Mouse (Mus musculus) bone marrow, adult 2 months (tissue): ENCODE data around the gene Gabrg3. TPM values are rescaled to one million over a fixed set of nuclear protein-coding genes. Genes with fewer than 3 reads are reported as not detected.

Source experiments
- H3K27ac ChIP-seq: fragments of 200-500 bp; 2 replicates; pipeline ENCODE4 v1.5.1; 2012; ENCODE audit warnings: low read depth, mild to moderate bottlenecking, control low read depth, inconsistent platforms, low read length; ENCODE audit not compliant: control insufficient read depth, poor library complexity, insufficient read depth
- H3K4me1 ChIP-seq: fragments of 200-500 bp; 2 replicates; pipeline ENCODE4 v1.6.1; 2011; ENCODE audit warnings: low read length; ENCODE audit not compliant: control insufficient read depth, insufficient read depth
- H3K4me3 ChIP-seq: fragments of 200-500 bp; replicated peaks from 2 replicates; pipeline ENCODE3; 2011; ENCODE audit warnings: mild to moderate bottlenecking, low read depth, low read length, control low read depth; ENCODE audit not compliant: control insufficient read depth
- CTCF ChIP-seq: fragments of 200-500 bp; IDR thresholded peaks from 2 replicates; pipeline ENCODE4 v1.5.1; 2011; ENCODE audit warnings: low read length, control low read depth; ENCODE audit not compliant: control insufficient read depth, insufficient read depth
- POLR2A ChIP-seq: fragments of 200-500 bp; IDR thresholded peaks from 2 replicates; pipeline ENCODE4 v1.6.1; 2011; ENCODE audit warnings: low read depth, mild to moderate bottlenecking, control low read depth, low read length, borderline replicate concordance; ENCODE audit not compliant: control insufficient read depth
- WGBS: fragments of 180-500 bp; shearing (Covaris S2); methylation state at CpG from one replicate; pipeline ENCODE4 v1.1.7; 2018; 5-methylcytosine and 5-hydroxymethylcytosine counted together
- polyA plus RNA-seq: library from polyadenylated mRNA; stranded (reverse); fragments of >200 nt; gene quantifications from 2 replicates; pipeline ENCODE4 v1.2.4, GENCODE M21; 2011; ENCODE audit warnings: low replicate concordance; ENCODE audit not compliant: missing spikeins, insufficient read depth, insufficient read length

Gabrg3 gene
- polyA plus RNA-seq, 1 experiment = not detected

DNA sequence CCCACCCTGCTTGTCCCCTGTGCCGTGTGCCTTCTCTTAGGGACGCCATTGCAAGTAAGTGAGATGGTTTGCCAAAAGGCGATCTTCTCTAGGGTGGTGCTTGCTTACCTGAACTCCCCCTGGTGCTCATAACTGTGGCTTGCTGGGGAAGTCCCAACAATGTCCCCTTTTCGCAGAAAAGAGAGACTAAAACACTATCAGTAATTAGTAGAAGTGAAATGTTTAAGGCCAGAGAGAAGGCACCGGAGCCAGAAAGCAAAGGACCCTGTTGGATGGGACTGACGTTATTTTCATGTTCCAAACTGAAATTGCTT is 310 bp upstream of the Gabrg3 start:
- Histone ChIP-seq H3K4me1 (no peaks in the 10 kb centered on the region), H3K4me3 (no peak overlapping the region), H3K27ac (no peak overlapping the region)
- no peak for TF ChIP-seq CTCF
- WGBS = 23% methylated on average over 6 of the region's 6 CpGs

GRCm38 (mm10) chr7:57384112-57384511 is 2.9 kb downstream of the Gabrg3 start:
- WGBS = 34% methylated on average over 4 of the region's 4 CpGs
- no peak overlapping the region for H3K27ac ChIP-seq
- H3K4me1 ChIP-seq = no peaks in the 10 kb centered on the region
- H3K4me3 ChIP-seq = no peak overlapping the region
- TF ChIP-seq CTCF (no peak), POLR2A (no peak)

DNA sequence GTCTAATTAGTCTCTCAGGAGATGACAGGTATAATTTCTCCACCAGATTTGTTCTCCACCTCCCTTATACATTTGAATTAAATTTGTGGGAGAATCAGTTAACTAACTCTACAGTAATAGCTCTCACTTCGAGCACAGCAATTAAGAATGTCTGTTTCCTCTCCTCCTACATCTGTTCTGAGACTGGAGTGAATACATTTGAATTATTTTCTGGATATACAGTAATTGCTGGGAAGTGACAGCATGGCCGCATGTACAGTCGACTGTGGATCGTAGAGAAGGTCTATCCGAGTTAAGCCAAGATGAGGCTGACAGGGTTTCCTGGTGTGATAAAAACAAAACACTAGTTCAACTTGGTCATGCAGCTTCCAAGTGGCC is 21.0 kb downstream of the Gabrg3 start:
- WGBS = 74% methylated on average over 5 of the region's 5 CpGs
- no peak for TF ChIP-seq POLR2A
- TF ChIP-seq CTCF = no peak
- no peak overlapping the region for H3K4me3 ChIP-seq
- no peak overlapping the region for H3K27ac ChIP-seq
- H3K4me1 ChIP-seq = no peaks in the 10 kb centered on the region

GRCm38 (mm10) chr7:57365134-57366012 is 21.6 kb downstream of the Gabrg3 start:
- no peak overlapping the region for H3K27ac ChIP-seq
- 73% methylated on average over 5 of the region's 5 CpGs for WGBS
- no peak for TF ChIP-seq CTCF
- H3K4me3 ChIP-seq = no peak overlapping the region
- H3K4me1 ChIP-seq = no peaks in the 10 kb centered on the region

- H3K27ac ChIP-seq = no peak overlapping the region
These were observed 23.2 kb downstream of the Gabrg3 start for GRCm38 (mm10) chr7:57363812-57364211.

DNA sequence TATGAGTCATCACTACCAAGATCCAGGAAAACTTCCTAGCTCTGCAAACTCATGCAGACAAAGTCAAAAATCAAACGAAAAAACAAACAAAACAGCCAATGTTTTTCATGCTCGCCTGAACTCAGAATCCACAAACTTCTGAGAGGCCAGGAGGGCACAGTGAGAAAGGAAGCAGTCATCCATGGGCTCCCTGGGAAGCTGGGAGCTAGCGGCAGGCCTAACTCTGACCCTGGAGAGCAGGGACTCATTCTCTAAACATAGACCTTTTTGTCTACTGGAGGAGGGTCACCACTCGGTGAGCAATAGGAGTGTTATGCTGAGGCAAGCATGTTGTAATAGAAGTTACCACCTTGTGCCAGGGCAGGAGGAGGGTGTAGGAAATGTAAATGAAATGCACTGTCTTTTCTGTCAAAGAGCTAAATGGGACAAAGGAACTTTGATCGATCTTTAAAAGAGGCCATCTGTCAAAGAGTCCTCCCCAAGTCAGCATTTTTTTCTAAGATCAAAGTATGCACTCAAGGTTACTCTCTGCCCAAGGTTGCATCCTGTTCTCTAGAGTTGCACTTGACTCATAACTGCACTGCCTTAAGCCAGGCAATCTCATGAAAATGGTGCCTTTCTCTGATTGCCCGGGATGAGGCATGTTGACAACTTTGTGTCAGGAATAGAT is 29.0 kb downstream of the Gabrg3 start:
- 67% methylated on average over 6 of the region's 6 CpGs for WGBS
- H3K27ac ChIP-seq = no peak overlapping the region
- TF ChIP-seq POLR2A (no peak), CTCF (no peak)

More at GRCm38 (mm10) chr7:57363812-57364211, 23.2 kb downstream of the Gabrg3 start:
- Histone ChIP-seq H3K4me1 (no peaks in the 10 kb centered on the region), H3K4me3 (no peak overlapping the region)
- TF ChIP-seq CTCF = no peak
- TF ChIP-seq POLR2A = no peak
- 74% methylated on average over 6 of the region's 6 CpGs for WGBS

DNA sequence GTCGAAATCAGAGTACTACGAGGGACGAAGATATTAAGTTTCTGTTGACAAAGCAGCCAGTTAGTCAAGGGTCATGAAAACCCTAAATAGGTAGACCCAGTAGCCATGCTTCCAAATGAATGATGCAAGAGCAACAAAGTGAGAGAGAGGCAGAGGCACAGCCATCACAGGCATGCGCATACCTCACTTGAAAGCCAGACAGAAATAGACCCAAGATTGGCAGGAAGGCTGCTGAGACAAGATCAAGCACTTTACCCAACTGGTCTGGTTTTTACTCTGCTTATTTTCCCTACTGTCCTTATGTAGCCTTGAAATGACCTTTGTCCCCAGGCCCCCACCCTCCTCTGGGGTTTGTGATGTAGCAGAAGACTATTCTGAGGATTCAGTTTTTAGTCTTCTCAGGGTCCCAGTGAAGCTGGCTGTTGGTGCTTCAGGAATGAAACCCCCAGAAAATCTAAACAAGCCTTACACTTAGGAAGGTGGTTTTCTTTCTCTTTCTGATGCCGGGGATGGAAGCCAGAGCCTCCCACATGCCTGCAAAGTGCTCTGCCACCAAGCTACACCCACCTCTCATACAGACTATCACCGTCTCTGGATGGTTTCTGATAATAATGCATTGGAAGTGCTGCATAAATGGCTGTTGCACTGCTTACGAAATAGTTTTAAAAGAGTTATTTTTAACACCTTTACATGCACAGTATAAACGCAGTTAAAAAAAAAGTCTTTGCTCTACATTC is 30.3 kb downstream of the Gabrg3 start:
- H3K27ac ChIP-seq = no peak overlapping the region
- 76% methylated on average over 8 of the region's 8 CpGs for WGBS
- H3K4me1 ChIP-seq = no peaks in the 10 kb centered on the region
- no peak overlapping the region for H3K4me3 ChIP-seq
- TF ChIP-seq CTCF (no peak), POLR2A (no peak)

More for the DNA sequence above, 29.0 kb downstream of the Gabrg3 start:
- Histone ChIP-seq H3K4me1 (no peaks in the 10 kb centered on the region), H3K4me3 (no peak overlapping the region)

DNA sequence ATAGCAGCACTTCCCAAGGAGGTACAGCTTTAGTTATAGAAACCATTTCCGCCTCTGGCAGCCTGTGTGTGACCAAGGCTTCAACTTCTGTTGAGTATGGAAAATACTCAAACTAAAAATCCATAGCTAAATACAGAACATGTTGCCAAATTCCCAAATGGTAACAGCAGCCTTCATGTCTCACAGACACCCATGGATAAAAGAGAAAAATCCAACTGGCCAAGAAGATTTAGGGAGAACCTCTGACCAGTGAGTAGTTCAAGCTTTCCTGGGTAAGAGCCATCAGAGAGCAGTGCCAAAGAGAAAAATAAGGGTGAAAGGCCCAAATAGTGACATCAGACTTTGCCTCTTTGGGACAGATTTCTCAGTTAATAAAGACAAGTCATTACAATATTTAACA is 38.2 kb downstream of the Gabrg3 start:
- Histone ChIP-seq H3K4me3 (no peak overlapping the region), H3K4me1 (no peaks in the 10 kb centered on the region), H3K27ac (no peak overlapping the region)
- 48% methylated on average over 1 of the region's 1 CpGs for WGBS
- TF ChIP-seq CTCF (no peak), POLR2A (no peak)

DNA sequence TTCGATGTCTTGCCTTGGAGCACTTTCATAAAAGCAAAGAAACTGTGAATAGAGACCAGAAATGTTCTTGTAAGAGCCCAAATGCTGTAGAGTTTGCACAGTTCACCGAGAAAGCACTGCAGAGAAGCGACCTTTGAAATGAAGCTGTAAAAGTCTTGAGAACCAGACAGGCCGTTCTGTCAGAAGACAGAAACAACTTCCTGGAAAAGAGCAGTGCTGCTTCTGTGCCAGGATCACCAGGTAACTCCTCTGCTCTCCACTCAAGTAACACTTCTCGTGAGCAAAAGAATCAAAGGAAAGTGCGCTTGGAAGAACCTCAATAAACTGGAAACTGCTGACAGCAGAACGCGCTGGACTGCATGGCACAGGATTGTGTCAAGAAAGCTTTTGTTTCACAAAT is 45.1 kb downstream of the Gabrg3 start:
- 65% methylated on average over 8 of the region's 8 CpGs for WGBS
- TF ChIP-seq POLR2A = no peak
- TF ChIP-seq CTCF = no peak
- H3K4me3 ChIP-seq = no peak overlapping the region
- no peaks in the 10 kb centered on the region for H3K4me1 ChIP-seq
- H3K27ac ChIP-seq = no peak overlapping the region
